Mouse (Mus musculus) mouse trophoblast stem cell (cell line): Measurements from ENCODE around the gene Lgals4.

ENCODE experiments used
- in situ Hi-C, 2 experiments: fragments of 300-500 bp; cut with MseI, MboI; formaldehyde crosslinking; loops; 2 replicates in 1 of 2; 3 replicates in 1 of 2; pipeline ENCODE4 v1.15.1; 2025

Lgals4 gene

GRCm38 (mm10) chr7:28807641-28808220 is 25.9 kb upstream of the Lgals4 start:
- in situ Hi-C loops, result no loop called here

GRCm38 (mm10) chr7:28808221-28808941 is 25.3 kb upstream of the Lgals4 start, which contains the start of gene Hnrnpl:
Hnrnpl (plus strand) TSS chr7:28808541.
- in situ Hi-C loops, result no loop called here

- in situ Hi-C loops, result no loop called here
Measured at GRCm38 (mm10) chr7:28808957-28809393, 24.7 kb upstream of the Lgals4 start.

DNA sequence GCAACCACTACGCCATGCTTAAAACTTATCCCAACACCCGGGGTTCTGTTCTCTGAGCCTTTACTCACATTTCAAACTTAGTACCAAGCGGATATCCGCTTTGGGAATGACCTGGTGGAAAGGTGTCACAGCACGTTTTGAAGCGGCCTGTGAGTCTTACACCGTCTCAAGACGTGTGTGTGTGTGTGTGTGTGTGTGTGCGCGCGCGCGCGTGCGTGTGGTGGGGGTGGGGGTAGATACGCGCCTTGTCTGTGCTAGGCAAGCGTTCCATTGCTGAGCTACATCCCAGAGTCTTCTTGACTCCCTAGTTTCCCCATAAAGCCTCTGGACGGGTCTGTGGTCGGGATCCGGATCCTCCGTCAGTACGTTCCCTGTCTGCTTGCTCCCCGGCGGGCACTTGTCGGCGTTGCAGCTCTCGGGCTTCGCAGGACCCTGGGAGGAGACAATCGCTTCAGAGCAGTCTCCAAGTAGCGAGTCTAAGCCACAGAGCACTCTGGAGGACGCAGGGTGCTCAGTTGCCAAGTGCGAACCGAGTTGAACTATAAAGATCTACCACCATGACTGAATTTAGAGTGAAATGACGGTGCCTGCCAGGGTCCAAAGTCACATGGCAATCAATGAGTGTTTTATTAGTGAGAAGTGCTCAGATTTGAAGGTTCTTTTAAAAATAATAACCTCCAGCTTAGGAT is 24.1 kb upstream of the Lgals4 start:
- in situ Hi-C loops, result no loop called here

GRCm38 (mm10) chr7:28810107-28811066 is 23.3 kb upstream of the Lgals4 start:
- in situ Hi-C loops, result no loop called here

DNA sequence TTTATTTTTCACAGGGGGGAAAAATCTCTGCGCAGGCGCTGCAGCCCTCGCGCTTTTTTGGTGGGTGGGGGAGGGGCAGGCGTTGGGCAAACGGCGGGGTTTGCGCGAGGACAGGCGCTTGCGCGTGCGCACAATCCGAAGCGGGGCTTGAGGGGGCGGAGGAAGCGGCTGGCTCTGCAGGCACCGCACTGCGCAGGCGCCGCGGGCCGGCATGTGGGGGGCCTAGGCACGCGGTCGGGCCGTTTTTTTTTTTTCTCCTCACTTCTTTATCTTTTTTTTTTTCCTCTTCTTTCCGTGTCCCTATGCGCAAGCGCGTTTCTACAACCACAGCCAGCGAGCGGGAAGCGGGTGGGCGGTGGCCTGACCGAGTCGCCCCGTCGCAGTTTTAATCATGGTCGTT is 22.4 kb upstream of the Lgals4 start:
- in situ Hi-C loops, result no loop called here

GRCm38 (mm10) chr7:28811640-28812275 is 21.9 kb upstream of the Lgals4 start:
- in situ Hi-C loops, result no loop called here

DNA sequence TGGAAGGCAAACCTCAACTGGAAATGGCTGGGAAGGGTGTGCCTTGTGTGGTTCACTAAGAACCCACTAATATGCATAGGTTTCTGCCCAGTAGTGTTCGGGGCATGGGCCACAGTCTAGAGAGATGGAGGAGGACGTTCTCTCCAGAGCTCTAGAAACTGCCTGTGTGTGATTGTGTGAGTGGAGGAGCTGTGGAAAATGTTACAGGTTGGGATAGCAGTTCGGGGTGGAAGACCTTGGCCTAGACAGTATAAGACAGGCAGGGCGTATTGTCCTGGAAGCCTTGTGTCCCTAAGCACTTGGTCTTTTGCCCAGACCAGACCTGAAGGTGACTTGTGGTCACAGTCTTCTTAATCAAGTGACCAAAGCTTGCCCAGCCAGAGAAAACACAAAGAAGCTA is 21.2 kb upstream of the Lgals4 start:
- in situ Hi-C loops, result no loop called here

DNA sequence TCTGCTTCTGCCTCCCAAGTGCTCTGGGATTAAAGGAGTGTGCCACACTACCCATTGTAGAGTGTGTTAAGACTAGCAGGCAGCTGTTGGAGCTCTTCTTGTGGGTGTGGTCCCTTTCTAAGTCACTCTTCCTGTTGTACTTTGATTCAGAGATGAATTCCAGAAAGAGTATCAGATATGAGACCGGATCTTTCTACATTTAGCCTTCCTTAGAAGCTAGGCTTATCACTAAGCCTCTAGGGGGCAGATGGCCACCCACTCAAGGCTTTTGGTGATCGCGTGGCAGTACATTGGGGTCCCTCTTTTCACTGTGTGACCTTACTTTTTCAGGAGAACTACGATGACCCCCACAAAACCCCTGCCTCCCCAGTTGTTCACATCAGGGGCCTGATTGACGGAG is 20.7 kb upstream of the Lgals4 start:
- in situ Hi-C loops, result no loop called here

DNA sequence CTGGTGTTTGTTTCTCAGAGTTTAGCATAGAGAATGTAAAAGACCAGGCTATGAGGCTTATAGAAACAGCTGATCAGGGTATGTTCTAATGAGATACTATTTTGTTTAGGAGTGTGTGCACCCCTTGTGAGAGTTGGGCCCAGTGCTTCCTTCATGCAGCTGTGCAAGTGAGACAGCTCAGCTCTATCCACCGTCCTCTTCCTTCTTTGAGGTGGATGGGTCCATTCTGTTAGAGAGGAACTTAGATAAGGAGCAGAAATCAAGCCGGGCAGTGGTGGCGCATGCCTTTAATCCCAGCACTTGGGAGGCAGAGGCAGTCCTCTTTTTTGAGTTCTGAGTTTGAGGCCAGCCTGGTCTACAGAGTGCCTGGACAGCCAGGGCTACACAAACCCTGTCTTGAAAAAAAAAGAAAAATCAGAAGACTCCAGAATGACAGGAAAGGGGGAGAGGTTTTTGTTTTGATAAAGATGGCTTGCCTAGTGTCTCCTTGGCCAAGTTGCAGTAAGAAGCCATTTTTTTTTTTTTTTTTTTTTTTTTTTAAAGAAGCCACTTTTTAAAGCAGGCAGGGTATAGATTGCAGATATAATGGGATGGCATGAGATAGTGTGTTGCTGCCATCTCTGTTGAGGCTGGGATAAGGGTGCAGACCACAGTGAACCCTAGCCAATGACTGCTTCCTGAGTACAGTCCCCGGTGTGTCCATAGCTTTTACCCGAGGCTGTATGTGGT is 19.2 kb upstream of the Lgals4 start:
- in situ Hi-C loops, result no loop called here

- in situ Hi-C loops, result no loop called here
Measured at GRCm38 (mm10) chr7:28815230-28815629, 18.4 kb upstream of the Lgals4 start.

GRCm38 (mm10) chr7:28816201-28816600 is 17.5 kb upstream of the Lgals4 start:
- in situ Hi-C loops, result no loop called here

DNA sequence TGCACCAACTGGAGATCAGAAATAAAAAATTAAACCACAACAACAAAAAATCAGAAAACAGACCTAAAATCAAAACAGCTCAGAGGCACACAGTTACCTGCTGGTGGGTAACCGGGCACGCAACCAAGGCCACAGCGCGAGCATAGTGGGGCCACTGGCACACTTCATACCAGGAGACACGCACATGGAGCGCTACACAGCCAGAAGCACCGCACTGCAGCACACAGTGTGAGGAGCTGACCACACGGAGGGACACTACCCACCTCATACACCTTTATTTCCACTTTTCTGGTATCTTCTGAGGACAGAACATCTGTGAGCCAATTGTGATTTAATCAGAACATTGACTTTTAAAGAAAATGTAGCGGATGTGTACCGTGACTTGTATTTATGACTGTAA is 16.7 kb upstream of the Lgals4 start:
- in situ Hi-C loops, result no loop called here

DNA sequence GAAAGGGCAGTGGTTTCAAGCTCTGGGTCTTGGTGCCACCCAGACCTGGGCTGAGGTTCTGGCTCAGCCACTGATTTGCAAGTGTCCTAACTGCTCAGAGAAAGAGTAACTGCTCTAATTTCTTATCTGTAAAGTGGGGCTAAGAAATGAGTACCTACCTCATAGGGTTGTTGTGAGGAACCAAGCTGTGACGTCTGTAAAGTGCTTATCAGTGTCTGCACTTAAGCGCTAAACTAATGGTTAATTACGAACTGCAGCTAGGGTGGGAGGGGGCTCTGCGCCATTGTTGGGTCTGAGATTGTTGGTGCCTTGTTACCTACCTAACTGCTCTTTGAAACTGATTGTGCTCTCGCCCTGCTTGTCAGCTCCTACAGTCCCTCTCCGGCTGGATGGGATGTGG is 16.1 kb upstream of the Lgals4 start:
- in situ Hi-C loops, result no loop called here

GRCm38 (mm10) chr7:28817957-28818356 is 15.7 kb upstream of the Lgals4 start:
- in situ Hi-C loops, result no loop called here

DNA sequence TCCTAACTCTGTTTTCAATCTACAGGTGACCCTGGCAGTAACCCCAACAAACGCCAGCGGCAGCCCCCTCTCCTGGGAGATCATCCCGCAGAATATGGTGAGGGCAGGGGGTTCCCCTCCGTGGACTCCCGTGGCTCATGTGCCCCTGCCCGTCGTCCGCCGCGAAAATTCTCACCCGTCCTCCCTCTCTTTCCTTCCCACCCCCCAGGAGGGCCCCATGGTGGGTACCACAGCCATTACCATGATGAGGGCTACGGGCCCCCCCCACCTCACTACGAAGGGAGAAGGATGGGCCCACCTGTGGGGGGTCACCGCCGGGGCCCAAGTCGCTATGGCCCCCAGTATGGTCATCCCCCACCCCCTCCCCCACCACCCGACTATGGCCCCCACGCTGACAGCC is 15.2 kb upstream of the Lgals4 start:
- in situ Hi-C loops, result no loop called here

DNA sequence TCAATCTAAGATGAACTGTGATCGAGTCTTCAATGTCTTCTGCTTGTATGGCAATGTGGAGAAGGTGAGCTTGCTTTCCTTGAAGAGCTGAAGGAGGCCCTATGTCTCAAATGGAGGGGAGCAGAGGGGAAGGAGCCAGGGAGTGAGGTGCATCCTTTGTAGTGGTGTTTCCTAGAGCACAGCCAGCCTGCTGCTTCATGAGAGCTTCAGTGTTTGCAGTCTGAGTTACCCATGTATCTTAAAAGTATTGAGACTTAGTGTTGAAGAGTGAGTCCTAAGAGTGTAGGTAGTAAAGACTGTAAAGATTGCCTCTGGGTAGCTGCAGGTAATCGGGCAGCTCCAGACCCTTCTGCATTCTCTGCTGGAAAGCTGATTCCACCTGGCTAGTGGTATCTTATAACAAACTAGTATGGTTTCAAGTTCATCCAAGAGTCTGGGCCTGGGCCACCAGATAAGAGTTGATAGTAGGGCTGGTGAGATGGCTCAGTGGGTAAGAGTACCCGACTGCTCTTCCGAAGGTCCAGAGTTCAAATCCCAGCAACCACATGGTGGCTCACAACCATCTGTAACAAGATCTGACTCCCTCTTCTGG is 14.7 kb upstream of the Lgals4 start:
- in situ Hi-C loops, result no loop called here

DNA sequence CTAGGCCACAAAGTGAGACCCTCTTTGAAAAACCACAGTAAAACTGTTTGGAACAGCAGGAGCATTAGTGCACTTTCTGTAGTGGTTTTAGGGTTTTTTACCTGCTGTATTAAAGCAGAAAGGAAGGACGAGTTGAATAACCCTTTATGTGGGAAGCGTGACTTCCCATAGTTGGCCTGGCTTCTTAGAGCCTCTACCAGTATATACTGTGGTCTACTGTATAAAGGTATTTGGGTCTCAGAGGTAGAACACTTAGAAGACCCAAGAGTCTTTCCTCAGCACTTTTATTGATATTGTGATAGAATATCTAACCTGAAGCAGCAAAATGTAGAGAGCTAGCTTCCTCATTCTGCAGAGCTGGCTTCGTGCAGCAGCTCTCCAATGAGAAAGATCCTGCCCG is 14.1 kb upstream of the Lgals4 start:
- in situ Hi-C loops, result no loop called here

- in situ Hi-C loops, result no loop called here
Measured at GRCm38 (mm10) chr7:28820358-28821260, 13.0 kb upstream of the Lgals4 start.
